Mouse (Mus musculus) activated CD4-positive, CD25-positive, alpha-beta regulatory T cell, adult 4 months (primary cell): ENCODE data around the gene Sestd1. TPM values are rescaled to one million over a fixed set of nuclear protein-coding genes. Genes with fewer than 3 reads are reported as not detected.

ENCODE experiments used
- ATAC-seq: one replicate; pipeline ENCODE4 v1.8.0; 2017
- polyA plus RNA-seq, 2 experiments: library from polyadenylated mRNA; unstranded; fragments of 100-300 nt; shearing (Covaris generic); gene quantifications; one replicate each; pipeline ENCODE4 v1.2.1; 2017

Gene Sestd1
- polyA plus RNA-seq, 2 experiments from 2014 or later, result 0.11 TPM; not detected in 1

- ATAC-seq, result no peak
Measured at GRCm38 (mm10) chr2:77270136-77270535, 10.3 kb downstream of the Sestd1 start.

GRCm38 (mm10) chr2:77268612-77269239 is 11.7 kb downstream of the Sestd1 start:
- no peak for ATAC-seq

DNA sequence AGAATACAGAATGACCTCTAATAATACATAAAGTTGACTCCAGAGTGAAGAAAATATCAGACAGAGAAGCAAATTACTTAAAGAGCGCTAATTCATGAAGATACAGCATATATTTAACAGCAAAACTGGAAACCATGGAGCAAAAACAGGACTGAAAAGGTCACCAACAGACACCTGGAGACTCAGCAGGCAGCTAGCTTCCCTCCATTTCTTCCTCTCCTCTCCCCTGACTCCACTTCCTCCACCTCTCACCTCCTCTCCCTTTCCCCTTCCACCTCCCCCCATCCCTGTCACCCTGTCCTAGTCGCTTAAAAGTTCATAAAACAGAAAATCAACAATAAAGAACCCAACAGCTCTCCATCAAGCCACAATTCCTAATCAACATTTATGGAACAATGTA is 13.5 kb downstream of the Sestd1 start:
- ATAC-seq, result no peak

DNA sequence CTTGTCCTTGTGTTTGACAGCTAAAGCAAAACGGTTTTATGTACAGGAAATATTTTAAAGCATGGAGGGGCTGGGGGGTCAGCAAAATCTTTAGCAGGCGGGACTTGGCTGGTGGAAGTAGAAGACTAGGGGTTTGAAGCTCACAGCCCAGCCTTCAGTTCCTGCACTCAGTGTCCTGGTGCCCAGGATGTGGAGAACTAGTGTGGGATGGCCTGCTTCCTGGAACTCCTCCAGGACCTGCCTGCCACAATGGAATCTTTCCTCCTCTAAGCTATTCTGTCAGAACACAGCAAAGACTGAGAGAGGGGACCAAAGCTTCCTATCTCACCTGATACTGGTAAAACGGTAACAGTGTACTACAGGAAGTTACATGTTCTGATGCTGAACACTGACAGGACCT is 14.4 kb downstream of the Sestd1 start:
- ATAC-seq, result no peak

GRCm38 (mm10) chr2:77265301-77265700 is 15.1 kb downstream of the Sestd1 start:
- ATAC-seq, result no peak

DNA sequence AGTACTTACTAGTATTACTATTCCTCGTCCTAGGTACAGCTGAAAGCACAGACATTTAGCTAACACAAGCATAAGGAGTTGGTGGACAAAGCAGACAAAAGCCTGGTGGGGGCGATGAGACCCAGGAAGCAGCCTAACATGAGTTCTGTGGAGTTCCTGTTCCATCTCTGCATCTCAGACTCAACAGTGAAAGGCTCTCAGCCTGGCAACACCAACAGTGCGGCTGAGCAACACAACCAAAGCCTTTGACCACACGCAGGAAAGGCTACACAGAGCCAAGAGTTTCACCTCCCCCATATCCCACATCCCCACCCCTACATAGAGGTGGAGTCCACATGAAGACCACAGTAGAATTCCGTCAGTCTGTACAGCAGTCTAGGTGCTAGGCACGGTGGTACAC is 15.8 kb downstream of the Sestd1 start:
- ATAC-seq, result no peak

DNA sequence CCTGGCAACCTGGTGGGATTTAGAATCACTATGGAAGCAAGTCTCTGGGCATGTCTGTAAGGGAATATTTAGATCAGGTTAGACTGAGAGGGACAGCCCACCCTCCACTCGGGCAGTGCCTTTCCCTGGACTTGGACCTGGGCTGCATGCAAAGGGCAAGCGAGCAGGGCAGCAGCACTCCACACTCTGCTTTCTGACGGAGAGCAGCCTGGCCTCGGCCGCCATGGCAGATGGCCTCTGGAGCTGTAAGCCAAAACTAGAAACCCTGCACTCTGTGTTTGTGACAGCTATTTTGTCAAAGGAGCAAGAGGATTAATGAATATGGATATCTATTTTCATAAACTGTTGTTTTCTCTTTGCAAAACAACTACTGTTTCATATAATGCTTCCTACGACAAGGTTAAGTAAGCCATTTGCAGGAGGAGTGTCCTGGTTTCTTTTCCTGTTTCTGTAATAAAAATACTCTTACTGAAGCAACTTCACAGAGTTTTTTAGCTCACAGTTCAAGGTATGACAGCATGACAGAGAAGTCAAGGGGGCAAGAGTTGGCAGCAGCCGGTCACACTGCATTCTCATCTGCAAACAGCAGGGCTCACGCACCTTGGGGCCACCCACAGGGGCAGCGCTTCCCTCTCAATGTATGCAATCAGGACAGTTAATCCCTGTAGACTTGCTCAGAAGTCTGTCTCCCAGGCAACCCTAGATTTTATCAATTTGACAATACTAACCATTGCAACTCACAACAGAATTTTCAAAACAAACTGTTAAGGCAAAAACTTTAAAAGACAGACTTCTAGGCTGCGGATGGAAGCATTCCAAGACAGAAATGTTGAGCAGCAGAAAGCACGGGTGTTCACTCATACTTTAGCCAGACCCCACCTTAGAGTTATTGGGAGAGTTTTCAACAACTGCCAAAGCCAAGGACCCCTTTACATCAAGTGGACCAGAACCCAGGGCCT is 16.6 kb downstream of the Sestd1 start:
- no peak for ATAC-seq

DNA sequence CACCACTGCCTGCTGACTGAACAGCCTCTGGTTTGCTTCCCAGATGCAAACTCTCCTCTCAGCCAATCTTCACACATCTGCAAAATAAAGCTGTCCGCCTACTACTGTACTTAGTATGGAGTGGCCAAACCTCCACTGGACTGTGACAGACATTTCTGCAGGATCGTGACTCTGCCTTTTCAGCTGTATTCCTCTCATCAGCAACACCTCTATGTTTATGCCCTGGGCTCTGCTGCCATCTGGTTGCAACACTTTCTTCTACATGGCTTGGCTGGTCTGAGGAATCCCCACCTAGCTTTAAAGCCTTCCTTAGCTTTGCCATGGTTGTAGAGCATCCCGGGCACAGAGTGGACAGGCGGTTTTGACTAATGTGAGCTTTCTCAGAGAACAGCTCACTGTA is 20.3 kb downstream of the Sestd1 start:
- ATAC-seq, result no peak

- ATAC-seq, result no peak
Measured at GRCm38 (mm10) chr2:77253227-77253626, 27.2 kb downstream of the Sestd1 start.

- ATAC-seq, result no peak
Measured at GRCm38 (mm10) chr2:77251736-77252135, 28.7 kb downstream of the Sestd1 start.

GRCm38 (mm10) chr2:77249771-77250681 is 30.4 kb downstream of the Sestd1 start:
- no peak for ATAC-seq

GRCm38 (mm10) chr2:77248416-77248815 is 32.0 kb downstream of the Sestd1 start:
- ATAC-seq, result no peak

DNA sequence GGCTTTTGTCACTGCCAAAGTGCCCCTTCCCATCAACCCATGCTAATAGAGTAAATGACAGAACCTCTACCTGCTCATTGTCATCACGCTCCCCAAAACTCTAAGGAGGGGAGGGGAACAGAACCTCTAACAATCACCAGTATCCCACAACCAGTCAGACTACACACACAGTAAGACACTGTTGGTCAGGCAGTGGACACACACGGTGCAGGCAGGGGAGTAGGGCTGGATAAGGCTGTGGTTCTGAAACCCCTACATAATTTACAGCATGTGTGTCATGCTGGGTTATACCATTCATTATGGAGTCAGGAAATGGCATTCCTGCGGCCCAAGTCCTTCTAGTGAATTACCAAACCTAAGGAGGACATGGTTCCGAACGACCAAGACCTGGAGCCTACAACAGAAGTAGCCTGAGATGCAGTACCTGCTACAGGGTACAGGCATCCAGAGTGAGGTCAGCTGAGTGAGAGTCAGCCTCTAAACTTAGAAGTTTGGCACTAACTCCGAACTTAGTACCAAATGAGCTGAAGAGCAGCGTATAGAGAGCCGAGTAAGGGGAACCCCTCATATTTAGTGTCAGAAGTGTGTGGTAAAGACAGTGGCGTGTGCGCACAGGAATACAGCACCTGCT is 33.1 kb downstream of the Sestd1 start:
- no peak for ATAC-seq

DNA sequence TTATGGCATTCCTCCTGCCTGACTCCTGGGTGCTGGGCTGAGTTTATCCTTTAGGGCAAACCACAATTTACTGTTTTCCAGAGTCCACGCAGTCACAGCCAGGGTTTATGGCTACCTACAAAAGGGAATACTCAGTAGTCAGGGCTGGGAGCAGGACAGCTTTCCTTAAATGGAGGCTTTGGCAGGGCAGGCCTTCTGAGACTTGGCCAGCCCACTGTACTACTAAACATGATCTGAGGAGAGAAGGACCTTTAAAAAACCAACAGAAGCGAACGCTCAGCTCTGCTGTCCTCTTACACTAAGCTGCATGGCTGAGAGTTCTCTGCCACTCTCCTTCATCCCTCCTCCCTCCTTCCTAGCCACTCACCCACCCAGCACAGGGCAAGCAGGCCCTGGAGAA is 34.6 kb downstream of the Sestd1 start:
- no peak for ATAC-seq

DNA sequence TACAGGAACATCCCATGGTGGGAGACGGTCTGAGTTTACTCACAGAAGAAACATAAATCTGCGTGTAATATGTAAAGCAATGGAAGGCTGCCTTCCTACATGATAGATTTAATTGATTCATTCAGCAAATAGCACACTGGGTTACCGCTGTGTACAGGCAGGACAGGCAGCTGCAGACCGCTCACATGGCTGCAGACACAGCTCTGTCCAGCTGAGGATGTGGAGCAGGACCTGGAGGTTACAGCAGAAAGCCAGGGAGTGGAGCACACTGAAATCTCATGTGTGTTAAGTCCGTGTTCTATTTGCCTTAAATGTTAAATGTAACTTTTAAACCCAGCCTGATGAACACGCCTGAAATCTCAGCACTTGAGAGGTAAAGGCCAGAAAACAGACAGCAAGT is 38.1 kb downstream of the Sestd1 start:
- ATAC-seq, result no peak

DNA sequence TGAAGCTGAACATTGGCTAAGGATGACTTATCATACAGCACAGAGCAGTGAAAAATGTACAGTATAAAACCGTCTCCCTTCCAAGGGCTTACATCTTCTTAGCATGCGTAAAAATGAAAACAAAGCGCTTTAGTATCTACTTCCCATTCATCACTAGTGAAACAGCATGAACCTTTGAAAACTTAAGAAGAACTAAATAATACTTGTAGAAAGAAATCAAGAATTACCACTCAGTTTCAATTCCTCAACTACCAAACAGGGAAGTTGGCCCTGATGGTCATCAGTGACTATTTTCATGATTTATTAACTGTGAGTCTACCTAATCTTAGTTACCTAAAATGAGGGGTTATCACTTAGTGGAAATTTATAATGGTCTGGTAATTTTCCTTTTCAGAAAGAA is 41.8 kb downstream of the Sestd1 start:
- no peak for ATAC-seq

DNA sequence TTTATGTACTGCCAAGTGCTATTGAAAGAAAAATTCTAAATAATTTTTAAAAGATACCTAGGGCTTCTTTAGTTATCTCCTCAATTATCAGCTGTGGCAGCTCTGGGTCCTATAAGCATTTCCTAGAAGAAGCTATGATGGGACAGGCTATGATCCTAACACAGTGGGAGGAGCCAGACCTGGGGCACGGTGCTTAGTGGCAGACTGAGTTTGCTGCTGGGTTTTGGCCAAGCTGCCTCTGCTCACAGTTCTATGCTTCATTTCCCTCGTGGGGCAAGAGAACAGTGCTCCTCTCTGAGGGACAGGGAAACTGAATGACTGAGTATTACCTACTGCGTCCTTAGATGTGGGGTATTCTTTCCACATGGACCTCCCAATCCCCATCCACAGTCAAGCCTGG is 42.3 kb downstream of the Sestd1 start:
- ATAC-seq, result no peak

DNA sequence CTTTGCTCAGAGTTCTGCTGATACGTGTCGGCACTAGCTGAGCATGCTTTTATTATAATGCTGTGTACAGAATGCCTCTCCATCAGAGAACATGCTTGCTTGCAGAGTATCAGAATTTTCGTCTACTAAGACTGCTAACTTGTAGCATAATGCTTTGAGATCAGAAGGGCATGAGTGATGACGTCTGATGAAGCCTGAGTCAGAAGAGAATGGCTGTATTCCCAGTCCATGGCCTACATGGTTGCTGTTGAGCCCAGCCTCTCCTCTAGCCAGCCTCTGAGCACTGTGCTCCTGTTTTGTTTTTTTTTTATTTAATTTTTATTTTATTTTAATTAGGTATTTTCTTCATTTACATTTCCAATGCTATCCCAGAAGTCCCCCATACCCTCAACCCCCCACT is 43.5 kb downstream of the Sestd1 start:
- no peak for ATAC-seq

DNA sequence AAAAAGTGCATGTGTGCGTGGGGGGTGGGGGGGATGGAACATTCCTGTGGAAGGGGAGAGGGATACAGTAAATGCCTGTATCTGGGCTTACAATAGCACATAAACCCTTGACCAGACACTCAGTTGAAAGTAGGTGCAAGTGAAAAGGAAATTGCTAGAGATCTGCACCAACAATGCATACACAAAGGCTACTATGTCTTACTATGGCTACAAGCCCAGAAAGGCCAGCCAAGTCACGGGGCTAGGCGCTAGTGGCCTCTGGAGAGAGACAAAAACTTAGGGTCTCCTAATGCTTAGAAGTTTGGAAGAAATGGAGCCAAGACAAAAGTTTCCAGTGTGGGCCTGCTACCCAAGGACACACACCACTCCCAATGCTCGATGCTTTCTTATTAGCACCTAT is 44.5 kb downstream of the Sestd1 start:
- ATAC-seq, result no peak

DNA sequence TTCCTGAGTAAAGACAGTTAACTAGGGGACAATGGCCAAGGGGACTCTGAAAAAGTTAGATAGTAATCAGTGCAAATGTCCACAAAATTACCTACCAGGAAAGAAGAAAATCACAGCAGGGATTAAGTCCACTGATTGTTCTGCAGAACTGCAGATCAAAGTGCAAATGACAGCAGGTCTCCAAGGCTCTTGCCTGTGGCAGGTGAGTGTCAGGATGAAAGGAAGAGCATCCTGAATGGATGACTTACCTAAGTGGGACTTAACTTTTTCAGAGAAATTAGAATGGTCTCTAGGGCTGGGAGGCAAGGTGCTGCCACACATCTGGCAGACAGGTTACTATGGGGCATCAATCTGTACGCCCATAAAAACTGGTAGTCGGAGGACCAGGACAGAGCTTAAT is 47.8 kb downstream of the Sestd1 start:
- no peak for ATAC-seq

- no peak for ATAC-seq
Measured at GRCm38 (mm10) chr2:77220960-77221359, 59.4 kb downstream of the Sestd1 start.

- no peak for ATAC-seq
Measured at GRCm38 (mm10) chr2:77212885-77213284, 67.5 kb downstream of the Sestd1 start.

DNA sequence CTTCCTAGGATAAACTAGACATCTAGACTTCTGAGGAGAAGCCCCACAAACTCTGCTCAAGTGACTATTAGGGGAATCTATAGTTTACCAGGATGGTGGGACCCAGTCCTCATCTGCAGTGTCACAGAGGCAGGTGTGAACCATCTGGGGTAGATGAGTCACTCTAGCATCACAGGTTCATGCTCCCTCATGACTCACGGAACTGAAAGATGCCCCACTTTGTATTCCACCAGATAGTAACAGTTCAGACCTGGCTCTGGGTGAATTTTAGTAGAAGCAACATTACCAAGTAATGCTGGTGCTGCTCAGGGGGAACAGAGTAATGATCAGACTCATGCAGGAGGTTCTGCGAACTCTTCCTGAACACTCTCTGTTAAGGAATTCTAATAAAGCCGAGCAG is 73.4 kb downstream of the Sestd1 start:
- no peak for ATAC-seq
